Mouse (Mus musculus) heart, adult 2 months (tissue): ENCODE measurements at regions not wholly inside any gene's neighbourhood (a gene's known extent, or its start where the extent isn't known, plus 50 kb on each side); places are given as distances from the start of the nearest gene placed in this dataset.

Experiments
- DNase-seq, 2 experiments: peaks; one replicate each; pipeline ENCODE4 v3.0.0; 2021
- H3K27ac ChIP-seq: fragments of 200-600 bp; 2 replicates; pipeline ENCODE4 v1.8.1; 2022
- H3K27me3 ChIP-seq: fragments of 200-500 bp; 2 replicates; pipeline ENCODE4 v1.6.1; 2012; ENCODE audit warnings: mild to moderate bottlenecking, low read length, inconsistent platforms, mixed read lengths; ENCODE audit not compliant: control insufficient read depth, insufficient read depth
- H3K36me3 ChIP-seq: fragments of 200-500 bp; 2 replicates; pipeline ENCODE4 v1.6.1; 2012; ENCODE audit warnings: low read length, inconsistent platforms; ENCODE audit not compliant: control insufficient read depth, insufficient read depth
- H3K4me1 ChIP-seq: fragments of 200-500 bp; 2 replicates; pipeline ENCODE4 v1.6.1; 2011; ENCODE audit warnings: low read length; ENCODE audit not compliant: control insufficient read depth, insufficient read depth
- H3K4me3 ChIP-seq: fragments of 200-600 bp; 2 replicates; pipeline ENCODE4 v1.8.1; 2022
- H3K79me2 ChIP-seq: fragments of 200-500 bp; replicated peaks from 2 replicates; pipeline ENCODE4 v1.6.1; 2012; ENCODE audit warnings: mild to moderate bottlenecking, inconsistent platforms, low read length, moderate library complexity, mixed read lengths; ENCODE audit not compliant: control insufficient read depth, insufficient read depth
- H3K9ac ChIP-seq: fragments of 200-500 bp; 2 replicates; pipeline ENCODE4 v1.6.1; 2012; ENCODE audit warnings: low read depth, mild to moderate bottlenecking, control low read depth, inconsistent platforms, low read length, mixed read lengths
- CTCF ChIP-seq: fragments of 200-600 bp; IDR thresholded peaks from 2 replicates; pipeline ENCODE4 v1.8.1; 2022; ENCODE audit warnings: antibody characterized with exemption, mild to moderate bottlenecking, moderate library complexity
- EP300 ChIP-seq: fragments of 200-500 bp; IDR thresholded peaks from 2 replicates; pipeline ENCODE4 v1.6.1; 2011; ENCODE audit warnings: low read depth, low read length, control low read depth; ENCODE audit not compliant: insufficient read depth
- POLR2A ChIP-seq: fragments of 200-500 bp; IDR thresholded peaks from 2 replicates; pipeline ENCODE4 v1.6.1; 2011; ENCODE audit warnings: mild to moderate bottlenecking, low read depth, low read length, control low read depth; ENCODE audit not compliant: insufficient read depth
- WGBS: fragments of 180-500 bp; shearing (Covaris S2); methylation state at CpG from one replicate; pipeline ENCODE4 v1.1.7; 2018; 5-methylcytosine and 5-hydroxymethylcytosine counted together
- intact Hi-C: fragments of 180-260 bp; cut with DNase I; formaldehyde crosslinking; loops from one replicate; pipeline ENCODE4 v1.15.1; 2025

GRCm38 (mm10) chrX:11416510-11416909 is 88.9 kb downstream of the H2al1j start:
- TF ChIP-seq POLR2A (no peak), CTCF (no peak), EP300 (no peak)
- Histone ChIP-seq H3K27me3 (no peaks in the 10 kb centered on the region), H3K79me2 (no peaks in the 10 kb centered on the region), H3K4me1 (peaks cover 2% of the 10 kb centered on the region), H3K9ac (no peak overlapping the region), H3K4me3 (no peak overlapping the region), H3K27ac (no peak overlapping the region), H3K36me3 (no peaks in the 10 kb centered on the region; the same call in none of the 2 replicates)
- intact Hi-C loops = loop anchor here (5.0 to 10.0 kb wide), 2 partner anchors 76 to 198 kb away; no protein-coding TSS in a partner anchor
- WGBS = 64% methylated on average over 3 of the region's 3 CpGs
- DNase-seq = peak in 1 of 2 experiments; percentile 27

GRCm38 (mm10) chrX:11417861-11418260 is 90.2 kb downstream of the H2al1j start:
- H3K79me2 ChIP-seq = no peaks in the 10 kb centered on the region
- H3K27ac ChIP-seq = peak overlapping the region; percentile 63
- peaks cover 2% of the 10 kb centered on the region for H3K4me1 ChIP-seq
- no peaks in the 10 kb centered on the region for H3K27me3 ChIP-seq
- H3K4me3 ChIP-seq = no peak overlapping the region
- intact Hi-C loops = loop anchor here (5.0 to 10.0 kb wide), 2 partner anchors 74 to 197 kb away; no protein-coding TSS in a partner anchor
- no peaks in the 10 kb centered on the region; the same call in none of the 2 replicates for H3K36me3 ChIP-seq
- 28% methylated on average over 4 of the region's 4 CpGs for WGBS
- DNase-seq = peak; percentile 46 to 54
- TF ChIP-seq CTCF = no peak
- 0 out of 2 replicates have a peak, but pooled peaks have one; percentile 25 for TF ChIP-seq POLR2A
- TF ChIP-seq EP300 = 0 out of 2 replicates have a peak, but pooled peaks have one; percentile 44
- H3K9ac ChIP-seq = 0 out of 2 replicates have a peak overlapping the region, but pooled peaks have one; percentile 25

- peak overlapping the region; percentile 63 for H3K27ac ChIP-seq
- intact Hi-C loops = loop anchor here (5.0 to 10.0 kb wide), 2 partner anchors 74 to 197 kb away; no protein-coding TSS in a partner anchor
- H3K9ac ChIP-seq = no peak overlapping the region
- H3K79me2 ChIP-seq = no peaks in the 10 kb centered on the region
- WGBS = 41% methylated on average over 10 of the region's 10 CpGs
- H3K4me3 ChIP-seq = no peak overlapping the region
- no peaks in the 10 kb centered on the region for H3K27me3 ChIP-seq
- H3K4me1 ChIP-seq = peaks cover 2% of the 10 kb centered on the region
- peak in 1 of 2 experiments; percentile 55 for DNase-seq
- TF ChIP-seq EP300 (no peak), CTCF (no peak), POLR2A (no peak)
- H3K36me3 ChIP-seq = no peaks in the 10 kb centered on the region; the same call in none of the 2 replicates
These were observed 90.6 kb downstream of the H2al1j start for GRCm38 (mm10) chrX:11418261-11418660.

- Histone ChIP-seq H3K4me3 (no peak overlapping the region), H3K9ac (no peak overlapping the region), H3K79me2 (no peaks in the 10 kb centered on the region), H3K27me3 (no peaks in the 10 kb centered on the region), H3K27ac (peak overlapping the region; percentile 63), H3K36me3 (no peaks in the 10 kb centered on the region; the same call in none of the 2 replicates), H3K4me1 (peaks cover 2% of the 10 kb centered on the region)
- intact Hi-C loops = loop anchor here (5.0 to 10.0 kb wide), 2 partner anchors 73 to 196 kb away; no protein-coding TSS in a partner anchor
- 33% methylated on average over 5 of the region's 5 CpGs for WGBS
- no peak for DNase-seq
- no peak for TF ChIP-seq CTCF
These were observed 91.6 kb downstream of the H2al1j start for GRCm38 (mm10) chrX:11419162-11419631.

- no peaks in the 10 kb centered on the region for H3K79me2 ChIP-seq
- TF ChIP-seq EP300 = no peak
- TF ChIP-seq POLR2A = no peak
- no peak for TF ChIP-seq CTCF
- no peak overlapping the region for H3K27ac ChIP-seq
- no peak for DNase-seq
- no peak overlapping the region for H3K9ac ChIP-seq
- peaks cover 2% of the 10 kb centered on the region for H3K4me1 ChIP-seq
- WGBS = 85% methylated on average over 12 of the region's 12 CpGs
- H3K36me3 ChIP-seq = no peaks in the 10 kb centered on the region
- intact Hi-C loops = no loop called here
- H3K27me3 ChIP-seq = no peaks in the 10 kb centered on the region
- H3K4me3 ChIP-seq = no peak overlapping the region
These were observed 104.9 kb downstream of the H2al1j start for GRCm38 (mm10) chrX:11432403-11433004.

- Histone ChIP-seq H3K4me1 (peaks cover 2% of the 10 kb centered on the region), H3K9ac (no peak overlapping the region), H3K4me3 (no peak overlapping the region), H3K36me3 (no peaks in the 10 kb centered on the region), H3K27ac (no peak overlapping the region), H3K79me2 (no peaks in the 10 kb centered on the region), H3K27me3 (no peaks in the 10 kb centered on the region)
- intact Hi-C loops = no loop called here
- TF ChIP-seq EP300 (no peak), CTCF (no peak), POLR2A (no peak)
- WGBS = 62% methylated on average over 6 of the region's 6 CpGs
- DNase-seq = no peak
These were observed 107.7 kb downstream of the H2al1j start for GRCm38 (mm10) chrX:11435338-11435737.
